ENCODE assay signal across 25 mouse cellular contexts in genomic region chr11:32159176-32159575, GRCm38 (mm10). TPM values are rescaled to one million over a fixed set of nuclear protein-coding genes. Genes with fewer than 3 reads are reported as not detected.
DNase-seq lines count a peak whose midpoint lies in the region; ATAC-seq lines count a peak whose summit lies in the region.
"Had no signal": no experiment of that assay in that cellular context is flagged by ENCODE, and none has a peak within 500 bp of the region (broad histone marks: within the 10 kb centered on the region; RNA-seq: fewer than 3 reads in every experiment).

No protein-coding gene starts in this region.

- ATAC-seq in midbrain, embryonic 11.5 days (ENCODE audit: low FRiP score) = no peak
- no peak for ATAC-seq in intestine, embryonic 16.5 days
- ATAC-seq: liver, embryonic 12.5 days had no signal

- H3K36me3 ChIP-seq in midbrain, embryonic 11.5 days (ENCODE audit: control insufficient read depth, insufficient read depth, low read length) = no peaks in the 10 kb centered on the region
- no peaks in the 10 kb centered on the region for H3K36me3 ChIP-seq in midbrain, embryonic 10.5 days
- H3K36me3 ChIP-seq in hindbrain, embryonic 10.5 days = no peaks in the 10 kb centered on the region
- H3K36me3 ChIP-seq in limb, embryonic 10.5 days = no peaks in the 10 kb centered on the region
- H3K36me3 ChIP-seq in intestine, embryonic 16.5 days (ENCODE audit: control insufficient read depth, insufficient read depth, low read length) = no peaks in the 10 kb centered on the region
- H3K36me3 ChIP-seq: liver, embryonic 12.5 days; neural tube, embryonic 12.5 days had no signal

- 84% methylated on average over 3 of the region's 3 CpGs for WGBS in midbrain, embryonic 11.5 days
- WGBS in midbrain, embryonic 10.5 days = 94% methylated on average over 3 of the region's 3 CpGs
- 89% methylated on average over 3 of the region's 3 CpGs for WGBS in hindbrain, embryonic 10.5 days
- 92% methylated on average over 3 of the region's 3 CpGs for WGBS in limb, embryonic 10.5 days
- WGBS in intestine, embryonic 16.5 days = 94% methylated on average over 3 of the region's 3 CpGs

- no peaks in the 10 kb centered on the region for H3K9me3 ChIP-seq in midbrain, embryonic 11.5 days (ENCODE audit: control insufficient read depth, low read length)
- H3K9me3 ChIP-seq in midbrain, embryonic 10.5 days (replicated peaks) = no peaks in the 10 kb centered on the region
- no peaks in the 10 kb centered on the region for H3K9me3 ChIP-seq in hindbrain, embryonic 10.5 days
- no peaks in the 10 kb centered on the region for H3K9me3 ChIP-seq in limb, embryonic 10.5 days (replicated peaks)
- no peaks in the 10 kb centered on the region for H3K9me3 ChIP-seq in intestine, embryonic 16.5 days (ENCODE audit: control insufficient read depth, low read length)
- H3K9me3 ChIP-seq: liver, embryonic 12.5 days; neural tube, embryonic 12.5 days had no signal

- H3K4me2 ChIP-seq in midbrain, embryonic 11.5 days = no peak overlapping the region
- no peak overlapping the region for H3K4me2 ChIP-seq in intestine, embryonic 16.5 days (ENCODE audit: low read depth, low read length)
- H3K4me2 ChIP-seq: liver, embryonic 12.5 days; lung, embryonic 14.5 days; neural tube, embryonic 12.5 days had no signal

- no peak overlapping the region for H3K27ac ChIP-seq in midbrain, embryonic 11.5 days (ENCODE audit: low read depth, low read length)
- H3K27ac ChIP-seq in midbrain, embryonic 10.5 days (replicated peaks) = no peak overlapping the region
- peak overlapping the region; percentile 18; the same call in 1 of the 2 replicates for H3K27ac ChIP-seq in hindbrain, embryonic 10.5 days
- no peak overlapping the region for H3K27ac ChIP-seq in limb, embryonic 10.5 days
- H3K27ac ChIP-seq in intestine, embryonic 16.5 days (ENCODE audit: low read length) = no peak overlapping the region
- H3K27ac ChIP-seq: liver, embryonic 12.5 days had no signal

- H3K9ac ChIP-seq in midbrain, embryonic 11.5 days (ENCODE audit: low read length) = no peak overlapping the region
- no peak overlapping the region for H3K9ac ChIP-seq in intestine, embryonic 16.5 days (ENCODE audit: low read depth, low read length)
- H3K9ac ChIP-seq: liver, embryonic 12.5 days; lung, embryonic 14.5 days; neural tube, embryonic 12.5 days had no signal

- H3K27me3 ChIP-seq in midbrain, embryonic 11.5 days (ENCODE audit: control insufficient read depth, insufficient read depth, low read length) = no peaks in the 10 kb centered on the region; the same call in 1 of the 2 replicates
- H3K27me3 ChIP-seq in midbrain, embryonic 10.5 days (ENCODE audit: low read depth, poor library complexity, severe bottlenecking) = peaks cover 30% of the 10 kb centered on the region
- H3K27me3 ChIP-seq in hindbrain, embryonic 10.5 days (ENCODE audit: insufficient read depth, poor library complexity, severe bottlenecking) = peaks cover 30% of the 10 kb centered on the region
- H3K27me3 ChIP-seq in limb, embryonic 10.5 days (ENCODE audit: low read depth, poor library complexity, severe bottlenecking) = peaks cover 32% of the 10 kb centered on the region
- H3K27me3 ChIP-seq in intestine, embryonic 16.5 days (replicated peaks; ENCODE audit: control insufficient read depth, insufficient read depth, low read length) = no peaks in the 10 kb centered on the region
- H3K27me3 ChIP-seq: neural tube, embryonic 12.5 days had no signal

- peaks cover 11% of the 10 kb centered on the region for H3K4me1 ChIP-seq in midbrain, embryonic 11.5 days (ENCODE audit: control insufficient read depth, insufficient read depth, low read length)
- H3K4me1 ChIP-seq in midbrain, embryonic 10.5 days = peaks cover 26% of the 10 kb centered on the region
- H3K4me1 ChIP-seq in hindbrain, embryonic 10.5 days (replicated peaks) = peaks cover 41% of the 10 kb centered on the region
- H3K4me1 ChIP-seq in limb, embryonic 10.5 days = peaks cover 15% of the 10 kb centered on the region
- H3K4me1 ChIP-seq in intestine, embryonic 16.5 days (ENCODE audit: control insufficient read depth, insufficient read depth, low read length) = no peaks in the 10 kb centered on the region

- DNase-seq in midbrain, embryonic 11.5 days (ENCODE audit: low spot score, missing footprints) = peak; percentile 54
- DNase-seq in midbrain, embryonic 10.5 days (ENCODE audit: low spot score) = no peak
- DNase-seq in hindbrain, embryonic 10.5 days (ENCODE audit: low spot score) = no peak
- DNase-seq in limb, embryonic 10.5 days (ENCODE audit: low spot score) = peak; percentile 23
- DNase-seq in urinary bladder, adult 18-20 months (ENCODE audit: low spot score in 2 of 2) = no peak
- no peak for DNase-seq in gastrocnemius, adult 8-10 months (ENCODE audit: low spot score in 2 of 2)
- DNase-seq: adrenal gland, postnatal 10 days; cerebellum, adult 11-12 months; cerebellum, postnatal 36 days; gastrocnemius, postnatal 36 days; kidney, adult 18-20 months; kidney, postnatal 36 days; lung, embryonic 14.5 days; lung, postnatal 4 days; right cerebral cortex, postnatal 4 days; thymus, postnatal 36 days had no signal

- no peak overlapping the region for H3K4me3 ChIP-seq in midbrain, embryonic 11.5 days (ENCODE audit: low read depth, low read length)
- no peak overlapping the region for H3K4me3 ChIP-seq in midbrain, embryonic 10.5 days
- H3K4me3 ChIP-seq in hindbrain, embryonic 10.5 days = no peak overlapping the region
- no peak overlapping the region for H3K4me3 ChIP-seq in limb, embryonic 10.5 days
- no peak overlapping the region for H3K4me3 ChIP-seq in intestine, embryonic 16.5 days (ENCODE audit: low read length)
- H3K4me3 ChIP-seq: erythroblast, embryonic 14.5 days; liver, embryonic 12.5 days; neural tube, embryonic 12.5 days had no signal

RNA-seq across cellular contexts. Expression of gene Il9r, which starts 40.9 kb away (rescaled TPM):
- not detected in 2 replicates for polyA plus RNA-seq in midbrain, embryonic 11.5 days (2014; fragmentation: Nextera tagmentation; extraction: Ambion mirVana)
- 0.05 TPM in 1 of 2 replicates, not detected in the other for polyA plus RNA-seq in midbrain, embryonic 10.5 days (2016; fragmentation: Nextera tagmentation; extraction: Ambion mirVana)
- not detected in 2 replicates for polyA plus RNA-seq in hindbrain, embryonic 10.5 days (2016; fragmentation: Nextera tagmentation; extraction: Ambion mirVana)
- polyA plus RNA-seq in limb, embryonic 10.5 days (2016; fragmentation: Nextera tagmentation; extraction: Ambion mirVana) = not detected in 2 replicates
- polyA plus RNA-seq in intestine, embryonic 16.5 days (2015; fragmentation: Nextera tagmentation; extraction: Ambion mirVana) = 0.02 and 0.11 TPM in 2 replicates
- total RNA-seq in gastrocnemius, adult 8-10 months (2022) = under 1 TPM in 1 of 4 experiments, not detected in 3; 0.29 TPM
- total RNA-seq: gastrocnemius, postnatal 36 days; layer of hippocampus, postnatal 14 days had no signal
- polyA plus RNA-seq: brain, embryonic 14.5 days; embryonic facial prominence, embryonic 11.5 days; erythroblast, embryonic 14.5 days; heart, embryonic 14.5 days; limb, embryonic 11.5 days; lung, embryonic 14.5 days had no signal

RNA-seq across cellular contexts. Expression of gene Snrnp25, which starts 46.0 kb away (rescaled TPM):
- 77.0 and 87.0 TPM in 2 replicates for polyA plus RNA-seq in midbrain, embryonic 11.5 days (2014; fragmentation: Nextera tagmentation; extraction: Ambion mirVana)
- 94.7 and 107 TPM in 2 replicates for polyA plus RNA-seq in midbrain, embryonic 10.5 days (2016; fragmentation: Nextera tagmentation; extraction: Ambion mirVana)
- 97.6 and 103 TPM in 2 replicates for polyA plus RNA-seq in hindbrain, embryonic 10.5 days (2016; fragmentation: Nextera tagmentation; extraction: Ambion mirVana)
- polyA plus RNA-seq in limb, embryonic 10.5 days (2016; fragmentation: Nextera tagmentation; extraction: Ambion mirVana) = 115 and 121 TPM in 2 replicates
- 40.7 and 45.6 TPM in 2 replicates for polyA plus RNA-seq in intestine, embryonic 16.5 days (2015; fragmentation: Nextera tagmentation; extraction: Ambion mirVana)
- 10 to 100 TPM in 2 of 4 experiments, 1 to 10 TPM in 2; 9.4 to 12.5 (median 10.0) TPM for total RNA-seq in gastrocnemius, adult 8-10 months (2022)

Comparison
In these comparisons a context has a peak if more than half of its experiments do, and no peak if none do; other contexts are left out.
1. DNase-seq: peak in midbrain, embryonic 11.5 days (single experiment) and limb, embryonic 10.5 days (single experiment); none in midbrain, embryonic 10.5 days (single experiment), hindbrain, embryonic 10.5 days (single experiment), urinary bladder, adult 18-20 months (0 of 2) and gastrocnemius, adult 8-10 months (0 of 2).